In the genomic region with DNA sequence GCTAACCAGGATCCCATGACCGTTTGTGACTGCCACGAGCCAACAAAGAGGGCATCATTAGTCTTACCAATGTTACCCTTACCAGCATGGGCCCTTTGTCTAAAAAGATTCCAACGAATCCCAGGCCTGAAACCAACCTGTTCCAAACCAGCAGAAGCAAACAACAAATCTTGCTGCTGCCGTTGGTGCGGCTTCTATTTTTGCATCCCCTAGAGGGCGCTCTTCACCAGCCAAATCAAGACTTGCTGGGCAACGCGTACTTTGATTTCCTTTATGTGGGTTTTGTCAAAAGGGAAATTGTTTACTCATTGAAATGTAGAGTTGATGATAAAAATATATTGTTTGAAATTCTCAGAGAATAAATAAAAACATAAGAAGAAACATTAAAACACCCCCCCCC, we compare ENCODE assay signal across 10 mouse cellular contexts. TPM values are rescaled to one million over a fixed set of nuclear protein-coding genes. Genes with fewer than 3 reads are reported as not detected.
DNase-seq lines count a peak whose midpoint lies in the region; ATAC-seq and TF ChIP-seq lines count a peak whose summit lies in the region.
"Had no signal": no experiment of that assay in that cellular context is flagged by ENCODE, and none has a peak within 500 bp of the region (broad histone marks: within the 10 kb centered on the region; RNA-seq: fewer than 3 reads in every experiment).

No protein-coding gene starts in this region.

- intact Hi-C loops in left cerebral cortex, postnatal 10 days (cut with DNase I), result loop anchor here (2.0 kb wide), 1 partner anchor 42 kb away; no protein-coding TSS in a partner anchor

- TF ChIP-seq CTCF in bone marrow macrophage, adult 2 months (IDR thresholded peaks at IDR 0.05; ENCODE audit: low read depth, low read length), result peak; percentile 78
- 0 out of 2 replicates have a peak, but pooled peaks have one; percentile 16 for TF ChIP-seq CTCF in embryonic fibroblast, embryonic 13.5 days (IDR thresholded peaks at IDR 0.05; ENCODE audit: borderline replicate concordance, insufficient read depth, low read length)

- no peak for ATAC-seq in inflammation-experienced regulatory T-cells, adult 6 months

- H3K4me1 ChIP-seq in bone marrow macrophage, adult 2 months (ENCODE audit: control insufficient read depth, insufficient read depth, low read length), result no peaks in the 10 kb centered on the region
- H3K4me1 ChIP-seq in embryonic fibroblast, embryonic 13.5 days (ENCODE audit: control insufficient read depth, insufficient read depth, low read length), result no peaks in the 10 kb centered on the region
- H3K4me1 ChIP-seq: neural tube, embryonic 12.5 days had no signal

- no peak overlapping the region for H3K27ac ChIP-seq in bone marrow macrophage, adult 2 months (ENCODE audit: insufficient read depth, low read depth, low read length)
- no peak overlapping the region for H3K27ac ChIP-seq in embryonic fibroblast, embryonic 13.5 days (ENCODE audit: insufficient read depth, low read length)
- H3K27ac ChIP-seq: heart, embryonic 13.5 days; neural tube, embryonic 12.5 days had no signal

- H3K4me3 ChIP-seq in bone marrow macrophage, adult 2 months (ENCODE audit: insufficient read depth, low read length), result no peak overlapping the region
- no peak overlapping the region for H3K4me3 ChIP-seq in embryonic fibroblast, embryonic 13.5 days (ENCODE audit: insufficient read depth, low read length)
- H3K4me3 ChIP-seq: heart, embryonic 13.5 days; neural tube, embryonic 12.5 days had no signal

- DNase-seq in layer of hippocampus, adult 11-12 months (ENCODE audit: low spot score), result peak; percentile 68
- DNase-seq in layer of hippocampus, adult 9-10 months (ENCODE audit: low spot score), result no peak
- peak; percentile 15 for DNase-seq in MEL-GATA-1-ER (ENCODE audit: extremely low read depth, low read depth)
- DNase-seq in left cerebral cortex, postnatal 10 days (ENCODE audit: extremely low spot score in 1 of 2, low spot score in 2 of 2), result peak; percentile 50 to 71
- peak; percentile 40 for DNase-seq in retina, adult 2 months (ENCODE audit: low read depth, low spot score)

- no peak for TF ChIP-seq POLR2A in bone marrow macrophage, adult 2 months (IDR thresholded peaks at IDR 0.05; ENCODE audit: borderline replicate concordance, low read depth, low read length)
- TF ChIP-seq POLR2A in embryonic fibroblast, embryonic 13.5 days (IDR thresholded peaks at IDR 0.05; ENCODE audit: low read depth, low read length), result no peak

RNA-seq across cellular contexts. Expression of a gene that starts 25.8 kb away (rescaled TPM):
- not detected in 2 replicates for polyA plus RNA-seq in bone marrow macrophage, adult 2 months (2012; ENCODE audit: insufficient read depth, insufficient read length, missing spikeins)
- polyA plus RNA-seq in embryonic fibroblast, embryonic 13.5 days (2011; ENCODE audit: insufficient read length, low read depth, missing spikeins), result not detected in 2 replicates
- total RNA-seq in left cerebral cortex, postnatal 10 days (2021), result not detected
- not detected for polyA plus RNA-seq in inflammation-experienced regulatory T-cells, adult 6 months (2017; shearing (Covaris generic))
- polyA plus RNA-seq: heart, embryonic 13.5 days; neural tube, embryonic 12.5 days had no signal

RNA-seq across cellular contexts. Expression of a gene that starts 29.8 kb away (rescaled TPM):
- polyA plus RNA-seq in bone marrow macrophage, adult 2 months (2012; ENCODE audit: insufficient read depth, insufficient read length, missing spikeins), result not detected in 2 replicates
- not detected in 2 replicates for polyA plus RNA-seq in embryonic fibroblast, embryonic 13.5 days (2011; ENCODE audit: insufficient read length, low read depth, missing spikeins)
- total RNA-seq in left cerebral cortex, postnatal 10 days (2021), result not detected
- not detected for polyA plus RNA-seq in inflammation-experienced regulatory T-cells, adult 6 months (2017; shearing (Covaris generic))
- polyA plus RNA-seq: heart, embryonic 13.5 days; neural tube, embryonic 12.5 days had no signal

RNA-seq across cellular contexts. Expression of a gene that starts 39.1 kb away (rescaled TPM):
- polyA plus RNA-seq in bone marrow macrophage, adult 2 months (2012; ENCODE audit: insufficient read depth, insufficient read length, missing spikeins), result 0.64 and 0.71 TPM in 2 replicates
- not detected in 2 replicates for polyA plus RNA-seq in embryonic fibroblast, embryonic 13.5 days (2011; ENCODE audit: insufficient read length, low read depth, missing spikeins)
- not detected for total RNA-seq in left cerebral cortex, postnatal 10 days (2021)
- not detected for polyA plus RNA-seq in inflammation-experienced regulatory T-cells, adult 6 months (2017; shearing (Covaris generic))
- polyA plus RNA-seq: heart, embryonic 13.5 days; neural tube, embryonic 12.5 days had no signal

RNA-seq across cellular contexts. Expression of a gene that starts 55.3 kb away (rescaled TPM):
- not detected in 2 replicates for polyA plus RNA-seq in bone marrow macrophage, adult 2 months (2012; ENCODE audit: insufficient read depth, insufficient read length, missing spikeins)
- polyA plus RNA-seq in embryonic fibroblast, embryonic 13.5 days (2011; ENCODE audit: insufficient read length, low read depth, missing spikeins), result not detected in 2 replicates
- 10 to 100 TPM; 54.5 to 58.8 TPM for total RNA-seq in left cerebral cortex, postnatal 10 days (2021)
- polyA plus RNA-seq in inflammation-experienced regulatory T-cells, adult 6 months (2017; shearing (Covaris generic)), result not detected
- polyA plus RNA-seq: heart, embryonic 13.5 days had no signal
